Mouse (Mus musculus) hindbrain, embryonic 14.5 days (tissue): ENCODE data around the gene Ppm1b. TPM values are rescaled to one million over a fixed set of nuclear protein-coding genes. Genes with fewer than 3 reads are reported as not detected.

Experiments
- ATAC-seq: fragments of 200-750 bp; cut with Nextera tagmentation; 2 replicates; pipeline ENCODE4 v1.8.0; 2017; ENCODE audit warnings: moderate number of reproducible peaks, mild to moderate bottlenecking, moderate TSS enrichment, moderate library complexity; ENCODE audit not compliant: low FRiP score
- DNase-seq: peaks from one replicate; pipeline ENCODE4 v3.0.0-alpha.2; 2015; ENCODE audit warnings: low spot score
- H3K27ac ChIP-seq: fragments of 300-500 bp; sonication (generic); 2 replicates; pipeline ENCODE4 v1.5.1; 2014; ENCODE audit warnings: mild to moderate bottlenecking, moderate library complexity
- H3K27me3 ChIP-seq: fragments of 300-500 bp; sonication (generic); 2 replicates; pipeline ENCODE4 v1.6.1; 2014; ENCODE audit warnings: mild to moderate bottlenecking, low read length, mixed read lengths; ENCODE audit not compliant: control insufficient read depth, insufficient read depth
- H3K36me3 ChIP-seq: fragments of 300-500 bp; sonication (generic); replicated peaks from 2 replicates; pipeline ENCODE4 v1.6.1; 2014; ENCODE audit not compliant: control insufficient read depth, insufficient read depth
- H3K4me1 ChIP-seq: fragments of 300-500 bp; sonication (generic); replicated peaks from 2 replicates; pipeline ENCODE4 v1.6.1; 2014; ENCODE audit warnings: antibody characterized with exemption, low read length, mixed read lengths; ENCODE audit not compliant: control insufficient read depth, insufficient read depth
- H3K4me2 ChIP-seq: fragments of 300-500 bp; sonication (generic); replicated peaks from 2 replicates; pipeline ENCODE4 v1.6.1; 2014; ENCODE audit warnings: mild to moderate bottlenecking, moderate library complexity
- H3K4me3 ChIP-seq: fragments of 300-500 bp; sonication (generic); replicated peaks from 2 replicates; pipeline ENCODE4 v1.5.1; 2014; ENCODE audit warnings: mild to moderate bottlenecking, low read length
- H3K9ac ChIP-seq: fragments of 300-500 bp; sonication (generic); 2 replicates; pipeline ENCODE4 v1.6.1; 2014
- H3K9me3 ChIP-seq: fragments of 300-500 bp; sonication (generic); 2 replicates; pipeline ENCODE4 v1.6.1; 2016; ENCODE audit warnings: low read length; ENCODE audit not compliant: control insufficient read depth
- WGBS: fragments of 180-500 bp; shearing (Covaris S2); extraction: QIAGEN DNeasy Blood & Tissue Kit; methylation state at CpG from one replicate; pipeline ENCODE4 v1.1.7; 2014; 5-methylcytosine and 5-hydroxymethylcytosine counted together
- polyA plus RNA-seq: library from polyadenylated mRNA; unstranded; fragments of >200 nt; fragmentation: Nextera tagmentation; extraction: Ambion mirVana; gene quantifications from 2 replicates; pipeline ENCODE4 v1.2.1, GENCODE M21; 2014

The Ppm1b gene
- polyA plus RNA-seq, 1 experiment from 2014 or later = 85.9 TPM

GRCm38 (mm10) chr17:84999636-85000035 lies 43.1 kb downstream of the Ppm1b start:
- H3K27ac ChIP-seq = no peak overlapping the region
- DNase-seq (no peak), ATAC-seq (no peak)
- H3K9ac ChIP-seq = no peak overlapping the region
- no peak overlapping the region for H3K4me3 ChIP-seq
- 0 out of 2 replicates have a peak, but pooled peaks cover 2% of the 10 kb centered on the region for H3K36me3 ChIP-seq
- no peaks in the 10 kb centered on the region for H3K27me3 ChIP-seq
- H3K4me2 ChIP-seq = no peak overlapping the region
- WGBS = 73% methylated on average over 10 of the region's 10 CpGs
- no peaks in the 10 kb centered on the region for H3K9me3 ChIP-seq
- H3K4me1 ChIP-seq = 0 out of 2 replicates have a peak, but pooled peaks cover 7% of the 10 kb centered on the region

- H3K9me3 ChIP-seq = no peaks in the 10 kb centered on the region
- no peaks in the 10 kb centered on the region for H3K4me1 ChIP-seq
- no peak overlapping the region for H3K4me2 ChIP-seq
- 0 out of 2 replicates have a peak, but pooled peaks cover 9% of the 10 kb centered on the region for H3K36me3 ChIP-seq
- DNase-seq (no peak), ATAC-seq (no peak)
- H3K27ac ChIP-seq = no peak overlapping the region
- no peak overlapping the region for H3K9ac ChIP-seq
- WGBS = 80% methylated on average over 6 of the region's 6 CpGs
- H3K4me3 ChIP-seq = no peak overlapping the region
- H3K27me3 ChIP-seq = no peaks in the 10 kb centered on the region
Observed at GRCm38 (mm10) chr17:85013485-85013884, 56.9 kb downstream of the Ppm1b start.

DNA sequence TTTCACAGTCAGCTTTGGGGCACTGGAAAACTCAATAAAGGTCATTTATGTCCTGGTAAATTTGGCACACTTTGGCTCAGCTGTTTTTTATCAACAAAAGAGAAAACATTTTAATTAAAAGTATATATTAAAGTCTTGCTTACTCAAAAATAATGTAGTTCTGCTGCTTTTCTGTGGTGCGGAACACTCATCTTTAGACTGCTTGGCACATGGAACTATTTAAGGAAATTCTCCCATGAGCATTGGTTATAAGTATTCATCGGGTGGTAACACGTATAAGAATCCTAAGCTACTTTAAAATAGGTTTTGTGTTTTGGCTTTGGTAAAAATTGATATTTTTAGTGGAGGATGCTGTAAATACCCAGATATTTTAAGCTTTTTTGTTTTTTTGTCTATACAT lies 58.1 kb downstream of the Ppm1b start:
- WGBS = 96% methylated on average over 3 of the region's 3 CpGs
- Histone ChIP-seq H3K27me3 (no peaks in the 10 kb centered on the region), H3K9ac (no peak overlapping the region), H3K9me3 (no peaks in the 10 kb centered on the region), H3K4me3 (no peak overlapping the region), H3K4me1 (no peaks in the 10 kb centered on the region), H3K4me2 (no peak overlapping the region), H3K27ac (no peak overlapping the region), H3K36me3 (0 out of 2 replicates have a peak, but pooled peaks cover 9% of the 10 kb centered on the region)
- ATAC-seq (no peak), DNase-seq (no peak)

DNA sequence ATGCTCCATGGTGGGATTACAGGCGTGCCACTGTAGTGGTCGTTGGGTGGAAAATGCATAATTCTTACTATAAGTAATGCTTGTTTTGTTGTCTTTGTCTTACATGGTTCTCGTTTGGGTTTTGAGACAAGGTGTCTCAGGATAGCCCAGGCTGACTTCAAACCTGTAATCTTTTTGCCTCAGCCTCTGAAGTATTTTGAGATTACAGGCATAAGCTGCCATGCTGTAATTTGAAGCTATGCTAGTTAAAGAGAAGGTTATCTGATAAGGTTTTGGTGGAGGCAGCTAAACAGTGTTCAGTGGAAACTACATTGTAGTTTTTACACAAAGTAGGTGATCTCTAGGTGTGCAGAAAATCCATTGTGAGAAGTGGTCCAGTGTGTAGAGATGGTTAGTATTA lies 61.8 kb downstream of the Ppm1b start:
- Histone ChIP-seq H3K9me3 (no peaks in the 10 kb centered on the region), H3K4me1 (no peaks in the 10 kb centered on the region), H3K27me3 (no peaks in the 10 kb centered on the region), H3K4me3 (no peak overlapping the region), H3K27ac (no peak overlapping the region), H3K9ac (no peak overlapping the region), H3K36me3 (no peaks in the 10 kb centered on the region), H3K4me2 (no peak overlapping the region)
- WGBS = 97% methylated on average over 3 of the region's 3 CpGs
- ATAC-seq (no peak), DNase-seq (no peak)

DNA sequence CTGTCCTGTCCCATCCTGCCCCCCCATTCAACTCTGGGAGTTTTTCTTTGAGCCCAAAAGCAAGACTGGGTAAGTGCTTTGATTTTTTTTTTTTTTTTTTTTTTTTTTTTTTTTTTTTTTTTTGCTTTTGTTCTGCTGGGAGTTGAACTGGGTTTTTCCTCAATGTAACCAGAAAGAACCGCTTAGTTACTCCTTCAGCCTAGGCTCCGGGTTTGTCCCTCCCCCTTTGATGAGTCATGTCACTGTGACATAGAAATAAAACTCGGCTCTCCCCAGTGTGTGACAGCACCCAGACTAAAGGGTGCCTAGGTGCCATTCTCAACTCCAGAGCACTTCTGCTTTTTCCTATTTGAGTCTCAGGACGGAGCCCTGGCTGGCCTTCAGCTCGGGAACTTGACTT lies 62.3 kb downstream of the Ppm1b start:
- ATAC-seq = no peak
- H3K36me3 ChIP-seq = no peaks in the 10 kb centered on the region

DNA sequence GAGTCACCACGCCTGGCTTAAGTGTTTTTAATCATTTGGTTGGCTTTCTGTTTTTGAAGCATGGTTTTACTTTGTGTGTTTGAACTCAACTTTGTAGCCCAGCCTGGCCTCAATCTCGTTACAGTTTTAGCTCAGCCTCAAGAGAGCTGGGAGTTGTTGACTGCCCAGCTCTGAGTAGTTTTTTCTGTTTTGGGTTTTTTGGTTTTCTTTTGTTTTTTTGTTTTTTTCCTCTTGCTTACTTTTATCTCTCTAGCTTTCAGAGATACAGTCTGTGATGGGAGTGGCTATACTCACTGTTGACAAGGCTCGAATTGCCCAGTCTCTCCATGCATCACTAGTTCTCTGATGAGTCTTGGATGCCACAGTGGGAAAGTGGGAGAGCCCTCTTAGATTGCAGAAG lies 63.8 kb downstream of the Ppm1b start:
- Histone ChIP-seq H3K4me1 (no peaks in the 10 kb centered on the region), H3K9me3 (no peaks in the 10 kb centered on the region), H3K4me3 (no peak overlapping the region), H3K27me3 (no peaks in the 10 kb centered on the region), H3K36me3 (no peaks in the 10 kb centered on the region), H3K9ac (no peak overlapping the region), H3K27ac (no peak overlapping the region), H3K4me2 (no peak overlapping the region)
- 85% methylated on average over 3 of the region's 3 CpGs for WGBS
- ATAC-seq (no peak), DNase-seq (no peak)

More for the DNA sequence above, 62.3 kb downstream of the Ppm1b start:
- H3K4me2 ChIP-seq = no peak overlapping the region
- H3K9me3 ChIP-seq = no peaks in the 10 kb centered on the region
- H3K4me1 ChIP-seq = no peaks in the 10 kb centered on the region
- H3K4me3 ChIP-seq = no peak overlapping the region
- no peak overlapping the region for H3K9ac ChIP-seq
- 84% methylated on average over 5 of the region's 5 CpGs for WGBS
- H3K27me3 ChIP-seq = no peaks in the 10 kb centered on the region
- no peak overlapping the region for H3K27ac ChIP-seq
- no peak for DNase-seq

DNA sequence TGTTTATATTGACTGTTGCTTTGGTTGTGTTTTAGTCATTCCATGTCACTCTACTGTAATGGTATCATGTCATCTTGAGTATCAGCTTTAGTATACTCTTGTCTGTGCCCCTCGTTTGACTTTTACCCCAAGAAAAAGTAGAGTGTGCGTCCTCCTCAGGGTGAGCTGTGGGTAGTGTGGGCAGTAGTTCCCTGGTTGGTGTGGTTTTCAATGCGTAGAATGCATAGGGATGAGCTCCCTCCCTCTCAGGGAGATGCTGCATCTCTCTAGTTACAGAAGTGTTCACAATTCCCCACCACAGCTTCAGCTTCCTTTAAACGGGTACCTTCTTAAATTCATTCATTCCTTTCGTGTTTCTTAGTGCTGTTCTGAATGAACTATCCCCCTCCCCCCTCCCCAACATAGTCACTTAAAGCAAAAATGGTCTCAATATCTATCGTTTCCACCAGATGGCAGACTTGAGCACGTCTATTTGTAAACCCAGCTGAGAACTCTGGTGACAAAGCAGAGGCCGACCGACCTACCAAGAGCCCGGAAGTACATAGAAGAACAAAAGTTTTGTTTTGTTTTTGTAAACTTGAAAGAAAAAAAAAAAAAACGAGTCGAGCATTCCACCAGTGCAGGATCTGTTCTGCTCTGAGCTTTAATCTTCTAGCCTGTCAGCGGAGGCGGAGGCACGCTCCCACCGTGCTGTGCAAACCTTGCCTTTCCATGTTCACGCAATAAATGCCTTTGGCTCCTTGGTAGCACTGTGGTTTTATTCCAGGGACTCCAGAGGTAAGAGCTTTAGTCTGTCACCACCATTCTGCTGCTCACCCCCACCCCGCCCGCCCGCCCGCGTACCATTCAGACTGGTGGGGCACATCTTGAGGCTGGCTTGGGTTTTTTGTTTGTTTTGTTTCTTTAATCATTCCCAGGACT lies 67.0 kb downstream of the Ppm1b start:
- Histone ChIP-seq H3K27me3 (no peaks in the 10 kb centered on the region), H3K9ac (no peak overlapping the region), H3K4me2 (no peak overlapping the region), H3K27ac (no peak overlapping the region), H3K9me3 (no peaks in the 10 kb centered on the region), H3K4me1 (no peaks in the 10 kb centered on the region), H3K36me3 (no peaks in the 10 kb centered on the region), H3K4me3 (no peak overlapping the region)
- WGBS = 63% methylated on average over 22 of the region's 22 CpGs
- DNase-seq (peak; percentile 86), ATAC-seq (no peak)

GRCm38 (mm10) chr17:85024237-85024636 lies 67.7 kb downstream of the Ppm1b start:
- ATAC-seq = no peak

DNA sequence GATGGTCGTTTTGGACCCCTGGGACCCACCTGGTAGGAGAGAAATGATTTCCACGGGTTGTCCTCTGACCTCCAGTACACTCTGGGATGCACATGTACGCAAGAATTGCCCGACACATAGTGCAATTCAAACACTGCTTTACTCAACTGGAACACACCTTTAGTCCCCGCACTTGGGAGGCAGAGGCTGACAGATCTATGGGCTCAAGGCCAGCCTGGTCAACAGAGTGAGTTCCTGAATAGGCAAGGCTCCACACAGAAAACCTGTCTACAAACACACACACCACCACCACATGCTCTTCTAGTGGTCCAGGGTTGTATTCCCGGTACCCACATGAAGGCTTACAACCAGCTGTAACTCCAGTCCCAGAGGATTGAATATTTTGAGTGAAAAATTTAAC lies 68.6 kb downstream of the Ppm1b start:
- ATAC-seq = no peak
- no peak overlapping the region for H3K4me2 ChIP-seq
- 97% methylated on average over 6 of the region's 6 CpGs for WGBS

More at GRCm38 (mm10) chr17:85024237-85024636, 67.7 kb downstream of the Ppm1b start:
- Histone ChIP-seq H3K27ac (no peak overlapping the region), H3K9me3 (no peaks in the 10 kb centered on the region), H3K36me3 (no peaks in the 10 kb centered on the region), H3K4me1 (no peaks in the 10 kb centered on the region), H3K4me2 (no peak overlapping the region), H3K9ac (no peak overlapping the region), H3K27me3 (no peaks in the 10 kb centered on the region), H3K4me3 (no peak overlapping the region)
- no peak for DNase-seq
- WGBS = 92% methylated on average over 8 of the region's 8 CpGs

More for the DNA sequence above, 68.6 kb downstream of the Ppm1b start:
- Histone ChIP-seq H3K9ac (no peak overlapping the region), H3K27ac (no peak overlapping the region), H3K36me3 (no peaks in the 10 kb centered on the region), H3K27me3 (no peaks in the 10 kb centered on the region), H3K9me3 (no peaks in the 10 kb centered on the region), H3K4me1 (no peaks in the 10 kb centered on the region), H3K4me3 (no peak overlapping the region)
- DNase-seq = no peak
